Mouse (Mus musculus): ENCODE measurements around the gene Fth1. TPM values are rescaled to one million over a fixed set of nuclear protein-coding genes. Genes with fewer than 3 reads are reported as not detected.

The Fth1 gene
- polyA plus RNA-seq, 1 experiment from 2014 or later = 1,618 TPM

- Histone ChIP-seq H3K27me3 (no peaks in the 10 kb centered on the region), H3K4me2 (no peak overlapping the region), H3K4me1 (replicated peaks) (peaks cover 24% of the 10 kb centered on the region), H3K36me3 (peaks cover 27% of the 10 kb centered on the region), H3K9ac (no peak overlapping the region), H3K4me3 (no peak overlapping the region), H3K9me3 (no peaks in the 10 kb centered on the region), H3K27ac (no peak overlapping the region)
- WGBS = 95% methylated on average over 6 of the region's 6 CpGs
- no peak for ATAC-seq (ENCODE audit: low FRiP score)
Measured at GRCm38 (mm10) chr19:9985190-9985899, 4.9 kb downstream of the Fth1 start.

DNA sequence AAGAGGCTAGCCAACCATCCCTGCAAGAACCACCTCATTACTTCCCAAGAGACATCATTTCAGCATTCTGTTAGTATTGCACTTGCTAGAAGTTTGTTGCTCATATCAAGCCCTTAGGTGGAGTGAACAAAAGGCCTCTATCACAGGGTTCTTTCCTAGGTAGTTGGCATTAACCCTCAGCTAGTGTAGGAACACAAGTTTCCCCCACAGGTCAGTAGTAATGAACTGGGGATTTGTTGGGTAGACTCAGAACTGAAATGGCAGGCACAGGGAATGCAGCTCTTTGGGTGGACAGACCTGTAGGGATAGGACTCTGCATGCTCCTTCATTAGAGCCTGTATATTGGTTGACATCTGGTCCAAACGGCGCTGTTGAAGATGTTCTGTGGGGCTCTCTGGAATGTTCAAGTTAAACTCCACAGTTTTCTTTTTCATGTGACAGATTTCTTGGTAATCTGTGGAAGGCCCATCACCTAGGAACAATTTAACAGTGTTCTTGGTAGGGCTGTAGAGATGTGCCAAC is 5.6 kb downstream of the Fth1 start:
- H3K4me1 ChIP-seq (replicated peaks) = peaks cover 24% of the 10 kb centered on the region
- no peak overlapping the region for H3K9ac ChIP-seq
- no peak overlapping the region for H3K27ac ChIP-seq
- no peaks in the 10 kb centered on the region for H3K9me3 ChIP-seq
- WGBS = 95% methylated on average over 2 of the region's 2 CpGs
- H3K36me3 ChIP-seq = peaks cover 27% of the 10 kb centered on the region
- H3K4me3 ChIP-seq = no peak overlapping the region
- no peak for ATAC-seq (ENCODE audit: low FRiP score)
- H3K4me2 ChIP-seq = no peak overlapping the region
- no peaks in the 10 kb centered on the region for H3K27me3 ChIP-seq

GRCm38 (mm10) chr19:9987192-9987591 is 6.8 kb downstream of the Fth1 start:
- no peak for ATAC-seq (ENCODE audit: low FRiP score)
- peaks cover 27% of the 10 kb centered on the region for H3K36me3 ChIP-seq
- 71% methylated on average over 6 of the region's 6 CpGs for WGBS

DNA sequence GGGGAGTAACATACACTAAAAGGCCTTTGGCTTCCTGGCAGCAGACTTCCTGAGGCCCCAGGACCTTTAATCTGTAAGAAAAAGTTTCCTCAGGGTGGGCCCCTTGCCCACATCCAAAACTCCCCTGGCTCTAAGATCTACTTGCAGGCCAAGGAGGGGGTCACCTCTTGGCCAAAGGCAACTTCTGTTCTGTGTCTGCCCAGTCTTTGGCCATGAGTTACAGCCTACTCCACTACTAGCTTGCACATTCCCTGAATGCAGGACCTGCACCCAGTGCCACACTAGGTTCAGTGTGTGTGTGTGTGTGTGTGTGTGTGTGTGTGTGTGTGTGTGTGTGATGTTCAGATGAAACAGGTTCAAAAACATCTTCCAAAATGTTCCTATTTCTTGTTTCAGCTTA is 7.2 kb downstream of the Fth1 start:
- peaks cover 27% of the 10 kb centered on the region for H3K36me3 ChIP-seq
- H3K27me3 ChIP-seq = no peaks in the 10 kb centered on the region
- no peak overlapping the region for H3K27ac ChIP-seq
- no peak overlapping the region for H3K9ac ChIP-seq
- ATAC-seq (ENCODE audit: low FRiP score) = no peak
- peaks cover 18% of the 10 kb centered on the region for H3K4me1 ChIP-seq (replicated peaks)
- H3K4me2 ChIP-seq = no peak overlapping the region
- H3K4me3 ChIP-seq = no peak overlapping the region
- H3K9me3 ChIP-seq = no peaks in the 10 kb centered on the region

More at GRCm38 (mm10) chr19:9987192-9987591, 6.8 kb downstream of the Fth1 start:
- Histone ChIP-seq H3K4me1 (replicated peaks) (peaks cover 16% of the 10 kb centered on the region), H3K4me3 (no peak overlapping the region), H3K27ac (no peak overlapping the region), H3K27me3 (no peaks in the 10 kb centered on the region), H3K4me2 (no peak overlapping the region), H3K9me3 (no peaks in the 10 kb centered on the region), H3K9ac (no peak overlapping the region)

- no peak overlapping the region for H3K4me3 ChIP-seq
- WGBS = 70% methylated on average over 17 of the region's 17 CpGs
- ATAC-seq (ENCODE audit: low FRiP score) = no peak
- H3K4me1 ChIP-seq (replicated peaks) = peaks cover 15% of the 10 kb centered on the region
- no peak overlapping the region for H3K9ac ChIP-seq
- H3K9me3 ChIP-seq = no peaks in the 10 kb centered on the region
- H3K27ac ChIP-seq = no peak overlapping the region
- H3K36me3 ChIP-seq = peaks cover 22% of the 10 kb centered on the region
- H3K4me2 ChIP-seq = no peak overlapping the region
- H3K27me3 ChIP-seq = no peaks in the 10 kb centered on the region
Measured at GRCm38 (mm10) chr19:9989171-9989883, 8.9 kb downstream of the Fth1 start.

DNA sequence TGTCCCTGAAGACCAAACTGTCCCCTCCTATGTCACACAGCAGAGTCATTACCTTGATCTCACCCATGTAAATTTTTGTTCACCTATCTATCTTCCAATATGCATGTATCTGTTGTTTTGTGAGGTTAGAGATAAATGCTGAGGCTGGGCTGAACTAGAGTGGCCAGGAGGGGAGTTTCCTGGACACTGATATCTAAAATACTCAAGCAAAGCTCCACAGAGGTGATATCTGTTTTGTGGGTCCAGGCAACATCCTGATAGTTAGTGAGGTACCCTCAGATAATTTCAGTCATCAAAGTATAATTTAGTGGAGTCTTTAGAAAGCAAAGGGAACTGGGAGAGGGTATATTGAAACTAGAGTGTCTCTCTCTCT is 9.5 kb downstream of the Fth1 start:
- Histone ChIP-seq H3K9me3 (no peaks in the 10 kb centered on the region), H3K4me2 (no peak overlapping the region), H3K9ac (no peak overlapping the region), H3K4me1 (replicated peaks) (peaks cover 11% of the 10 kb centered on the region), H3K36me3 (peaks cover 17% of the 10 kb centered on the region), H3K4me3 (no peak overlapping the region), H3K27ac (no peak overlapping the region), H3K27me3 (no peaks in the 10 kb centered on the region)
- no peak for ATAC-seq (ENCODE audit: low FRiP score)

DNA sequence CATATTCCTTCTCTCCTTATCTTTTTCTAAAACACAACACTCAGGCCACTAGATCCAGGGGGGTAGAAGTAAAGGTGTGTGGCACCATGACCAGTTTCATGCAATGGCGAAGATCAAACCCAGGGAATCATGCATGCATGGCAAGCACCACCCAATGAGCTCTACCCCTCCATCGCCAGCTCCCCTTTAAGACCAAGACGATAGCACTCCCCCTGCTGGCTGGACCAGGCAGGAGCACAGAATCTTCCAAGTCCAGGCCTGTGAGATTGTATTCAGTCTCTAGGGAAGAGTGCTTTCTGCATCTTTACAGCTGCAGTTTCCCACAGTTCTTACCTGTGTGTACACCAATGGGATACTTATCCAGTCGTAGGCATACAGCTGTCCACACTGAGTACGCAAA is 10.9 kb downstream of the Fth1 start:
- Histone ChIP-seq H3K4me2 (no peak overlapping the region), H3K4me3 (no peak overlapping the region), H3K9ac (no peak overlapping the region), H3K27ac (no peak overlapping the region), H3K36me3 (peaks cover 2% of the 10 kb centered on the region; the same call in 1 of the 2 replicates), H3K4me1 (replicated peaks) (peaks cover 11% of the 10 kb centered on the region), H3K9me3 (no peaks in the 10 kb centered on the region), H3K27me3 (no peaks in the 10 kb centered on the region)
- 20% methylated on average over 5 of the region's 5 CpGs for WGBS
- ATAC-seq (ENCODE audit: low FRiP score) = 0 out of 2 replicates have a peak, but pooled peaks have one; percentile 12

- H3K36me3 ChIP-seq = no peaks in the 10 kb centered on the region
- 42% methylated on average over 26 of the region's 26 CpGs for whole genome bisulfite sequencing
- peak overlapping the region; percentile 31 for H3K4me3 ChIP-seq
- H3K9me3 ChIP-seq = no peaks in the 10 kb centered on the region
- no peaks in the 10 kb centered on the region for H3K27me3 ChIP-seq
- H3K9ac ChIP-seq = peak overlapping the region; percentile 31
- H3K4me1 ChIP-seq (replicated peaks) = peaks cover 11% of the 10 kb centered on the region
- peak; percentile 67 for ATAC-seq (ENCODE audit: low FRiP score)
- peak overlapping the region; percentile 47 for H3K4me2 ChIP-seq
- 0 out of 2 replicates have a peak overlapping the region, but pooled peaks have one; percentile 4 for H3K27ac ChIP-seq
Measured at GRCm38 (mm10) chr19:9992011-9992958, 11.9 kb downstream of the Fth1 start.

DNA sequence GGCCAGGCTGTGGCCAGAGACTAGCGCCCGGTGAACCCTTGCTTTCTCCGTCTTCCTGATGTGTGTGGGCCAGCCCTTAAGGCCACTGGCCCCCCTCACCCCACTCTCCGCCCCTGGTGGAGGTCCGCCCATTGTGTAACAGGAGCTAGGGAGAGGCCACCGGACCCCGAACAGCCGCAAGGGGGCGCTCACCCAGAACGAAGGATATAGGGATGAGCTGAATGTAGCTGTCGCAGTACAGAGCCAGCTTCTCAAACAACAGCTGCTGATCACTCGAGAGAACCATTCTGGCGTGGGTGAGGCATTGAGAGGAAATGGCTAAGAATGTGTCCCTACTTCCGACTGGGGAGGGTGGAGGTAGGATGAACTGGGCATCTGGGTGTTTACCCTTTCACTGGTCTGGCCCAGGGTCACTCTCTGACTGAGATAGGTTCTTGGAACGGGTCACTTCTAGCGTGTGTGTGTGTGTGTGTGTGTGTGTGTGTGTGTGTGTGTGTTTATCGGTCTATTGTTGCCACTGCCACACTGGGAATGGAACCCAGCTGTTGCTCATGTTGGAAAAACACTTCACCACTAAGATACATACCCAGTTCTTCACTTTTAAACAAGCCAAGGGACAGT is 12.7 kb downstream of the Fth1 start:
- Histone ChIP-seq H3K9ac (peak overlapping the region; percentile 31), H3K27ac (0 out of 2 replicates have a peak overlapping the region, but pooled peaks have one; percentile 4), H3K36me3 (no peaks in the 10 kb centered on the region), H3K4me2 (peak overlapping the region; percentile 47), H3K4me3 (peak overlapping the region; percentile 31), H3K27me3 (no peaks in the 10 kb centered on the region), H3K9me3 (no peaks in the 10 kb centered on the region), H3K4me1 (replicated peaks) (peaks cover 11% of the 10 kb centered on the region)
- WGBS = 8% methylated on average over 17 of the region's 17 CpGs
- peak; percentile 88 for ATAC-seq (ENCODE audit: low FRiP score)

GRCm38 (mm10) chr19:9997204-9998062 is 17.0 kb downstream of the Fth1 start:
- WGBS = 73% methylated on average over 12 of the region's 12 CpGs

GRCm38 (mm10) chr19:9998063-9998416 is 17.6 kb downstream of the Fth1 start:
- Histone ChIP-seq H3K4me1 (replicated peaks) (peaks cover 5% of the 10 kb centered on the region), H3K9me3 (0 out of 2 replicates have a peak, but pooled peaks cover 3% of the 10 kb centered on the region), H3K4me2 (no peak overlapping the region), H3K27me3 (no peaks in the 10 kb centered on the region), H3K27ac (no peak overlapping the region), H3K4me3 (no peak overlapping the region), H3K36me3 (no peaks in the 10 kb centered on the region), H3K9ac (no peak overlapping the region)
- WGBS = 77% methylated on average over 2 of the region's 2 CpGs
- ATAC-seq (ENCODE audit: low FRiP score) = no peak

More at GRCm38 (mm10) chr19:9997204-9998062, 17.0 kb downstream of the Fth1 start:
- Histone ChIP-seq H3K27ac (no peak overlapping the region), H3K27me3 (no peaks in the 10 kb centered on the region), H3K4me2 (no peak overlapping the region), H3K9me3 (0 out of 2 replicates have a peak, but pooled peaks cover 2% of the 10 kb centered on the region), H3K36me3 (no peaks in the 10 kb centered on the region), H3K4me1 (replicated peaks) (peaks cover 11% of the 10 kb centered on the region), H3K9ac (no peak overlapping the region), H3K4me3 (no peak overlapping the region)
- no peak for ATAC-seq (ENCODE audit: low FRiP score)

Data from hindbrain, embryonic 13.5 days (tissue).